Mouse (Mus musculus): Measurements from ENCODE around the gene Tmem50a. TPM values are rescaled to one million over a fixed set of nuclear protein-coding genes. Genes with fewer than 3 reads are reported as not detected.
A peak's percentile ranks its signal among the peaks of the same experiment; 100 is the strongest.

The Tmem50a gene
- polyA plus RNA-seq, 1 experiment from 2014 or later = 188 TPM

- Histone ChIP-seq H3K9ac (ENCODE audit: low read length) (peak overlapping the region; percentile 57), H3K4me3 (ENCODE audit: low read length) (peak overlapping the region; percentile 40), H3K9me3 (ENCODE audit: control insufficient read depth, low read length) (no peaks in the 10 kb centered on the region), H3K27me3 (ENCODE audit: control insufficient read depth, insufficient read depth, low read depth, low read length) (no peaks in the 10 kb centered on the region), H3K36me3 (ENCODE audit: control insufficient read depth, insufficient read depth, low read length) (peaks cover 32% of the 10 kb centered on the region), H3K4me1 (replicated peaks; ENCODE audit: control insufficient read depth, insufficient read depth, low read length) (peaks cover 13% of the 10 kb centered on the region), H3K4me2 (ENCODE audit: low read depth, low read length) (peak overlapping the region; percentile 67), H3K27ac (ENCODE audit: low read length) (0 out of 2 replicates have a peak overlapping the region, but pooled peaks have one; percentile 12)
- ATAC-seq (ENCODE audit: low read depth) = no peak
- WGBS = 66% methylated on average over 8 of the region's 8 CpGs
These were observed 10.4 kb upstream of the Tmem50a start for GRCm38 (mm10) chr4:134925206-134925605.

- ATAC-seq (ENCODE audit: low read depth) = peak; percentile 30
- H3K4me1 ChIP-seq (replicated peaks; ENCODE audit: control insufficient read depth, insufficient read depth, low read length) = peaks cover 11% of the 10 kb centered on the region
- H3K27ac ChIP-seq (ENCODE audit: low read length) = peak overlapping the region; percentile 96
- peak overlapping the region; percentile 96 for H3K4me3 ChIP-seq (ENCODE audit: low read length)
- no peaks in the 10 kb centered on the region for H3K27me3 ChIP-seq (ENCODE audit: control insufficient read depth, insufficient read depth, low read depth, low read length)
- peak overlapping the region; percentile 98 for H3K9ac ChIP-seq (ENCODE audit: low read length)
- H3K4me2 ChIP-seq (ENCODE audit: low read depth, low read length) = peak overlapping the region; percentile 67
- H3K9me3 ChIP-seq (ENCODE audit: control insufficient read depth, low read length) = no peaks in the 10 kb centered on the region
- WGBS = under 1% methylated on average over 73 of the region's 75 CpGs
- peaks cover 32% of the 10 kb centered on the region for H3K36me3 ChIP-seq (ENCODE audit: control insufficient read depth, insufficient read depth, low read length)
These were observed 9.4 kb upstream of the Tmem50a start for GRCm38 (mm10) chr4:134924019-134924741.

- under 1% methylated on average over 64 of the region's 64 CpGs for WGBS
- ATAC-seq (ENCODE audit: low read depth) = peak; percentile 95
- Histone ChIP-seq H3K27ac (ENCODE audit: low read length) (peak within 1 kb of the TSS; percentile 96), H3K4me2 (ENCODE audit: low read depth, low read length) (peak within 1 kb of the TSS; percentile 68), H3K9ac (ENCODE audit: low read length) (peak within 1 kb of the TSS; percentile 98), H3K9me3 (ENCODE audit: control insufficient read depth, low read length) (no peaks in the 10 kb centered on the region), H3K4me3 (ENCODE audit: low read length) (peak within 1 kb of the TSS; percentile 96), H3K4me1 (replicated peaks; ENCODE audit: control insufficient read depth, insufficient read depth, low read length) (peaks cover 11% of the 10 kb centered on the region), H3K36me3 (ENCODE audit: control insufficient read depth, insufficient read depth, low read length) (peaks cover 31% of the 10 kb centered on the region), H3K27me3 (ENCODE audit: control insufficient read depth, insufficient read depth, low read depth, low read length) (no peaks in the 10 kb centered on the region)
These were observed 8.6 kb upstream of the Tmem50a start, which contains the start of gene Rsrp1 for GRCm38 (mm10) chr4:134923258-134924018. Gene Rsrp1, plus strand, starts transcription at chr4:134923592.

GRCm38 (mm10) chr4:134922925-134923244 lies 8.1 kb upstream of the Tmem50a start:
- H3K36me3 ChIP-seq (ENCODE audit: control insufficient read depth, insufficient read depth, low read length) = peaks cover 26% of the 10 kb centered on the region
- peak overlapping the region; percentile 88 for H3K27ac ChIP-seq (ENCODE audit: low read length)
- no peaks in the 10 kb centered on the region for H3K27me3 ChIP-seq (ENCODE audit: control insufficient read depth, insufficient read depth, low read depth, low read length)
- 0% methylated on average over 13 of the region's 13 CpGs for WGBS
- H3K9ac ChIP-seq (ENCODE audit: low read length) = peak overlapping the region; percentile 71
- no peaks in the 10 kb centered on the region for H3K9me3 ChIP-seq (ENCODE audit: control insufficient read depth, low read length)
- H3K4me3 ChIP-seq (ENCODE audit: low read length) = peak overlapping the region; percentile 96
- H3K4me1 ChIP-seq (replicated peaks; ENCODE audit: control insufficient read depth, insufficient read depth, low read length) = peaks cover 11% of the 10 kb centered on the region
- peak; percentile 65 for ATAC-seq (ENCODE audit: low read depth)
- peak overlapping the region; percentile 68 for H3K4me2 ChIP-seq (ENCODE audit: low read depth, low read length)

- 54% methylated on average over 10 of the region's 10 CpGs for WGBS
- H3K9me3 ChIP-seq (ENCODE audit: control insufficient read depth, low read length) = no peaks in the 10 kb centered on the region
These were observed 7.5 kb upstream of the Tmem50a start for GRCm38 (mm10) chr4:134922111-134922924.

DNA sequence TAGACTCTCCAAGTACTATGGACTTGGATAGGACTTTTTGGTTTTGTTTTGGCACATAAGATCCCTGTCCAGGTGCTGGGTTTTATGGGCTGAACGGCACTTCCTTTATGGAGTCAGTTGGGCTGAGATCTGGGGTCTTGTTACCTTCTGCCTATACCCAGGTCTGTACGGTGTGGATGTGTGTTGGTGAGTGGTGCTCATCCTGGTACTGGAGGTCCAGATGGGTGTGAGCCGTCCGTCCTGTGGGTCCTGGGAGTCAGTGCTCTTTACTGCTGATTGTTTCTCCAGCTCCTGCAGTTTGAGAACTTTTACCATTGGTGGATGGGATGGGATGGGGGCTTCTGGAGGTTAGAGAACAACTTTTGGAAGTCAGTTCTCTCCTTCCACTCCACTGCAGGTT lies 6.9 kb upstream of the Tmem50a start:
- Histone ChIP-seq H3K4me3 (ENCODE audit: low read length) (no peak overlapping the region), H3K27ac (ENCODE audit: low read length) (no peak overlapping the region), H3K9ac (ENCODE audit: low read length) (no peak overlapping the region), H3K4me2 (ENCODE audit: low read depth, low read length) (no peak overlapping the region), H3K4me1 (replicated peaks; ENCODE audit: control insufficient read depth, insufficient read depth, low read length) (peaks cover 11% of the 10 kb centered on the region), H3K36me3 (ENCODE audit: control insufficient read depth, insufficient read depth, low read length) (peaks cover 15% of the 10 kb centered on the region), H3K9me3 (ENCODE audit: control insufficient read depth, low read length) (no peaks in the 10 kb centered on the region), H3K27me3 (ENCODE audit: control insufficient read depth, insufficient read depth, low read depth, low read length) (no peaks in the 10 kb centered on the region)
- 95% methylated on average over 4 of the region's 4 CpGs for WGBS
- no peak for ATAC-seq (ENCODE audit: low read depth)

More at GRCm38 (mm10) chr4:134922111-134922924, 7.5 kb upstream of the Tmem50a start:
- Histone ChIP-seq H3K9ac (ENCODE audit: low read length) (peak overlapping the region; percentile 71), H3K27me3 (ENCODE audit: control insufficient read depth, insufficient read depth, low read depth, low read length) (no peaks in the 10 kb centered on the region), H3K4me1 (replicated peaks; ENCODE audit: control insufficient read depth, insufficient read depth, low read length) (peaks cover 11% of the 10 kb centered on the region), H3K27ac (ENCODE audit: low read length) (peak overlapping the region; percentile 88), H3K4me3 (ENCODE audit: low read length) (peak overlapping the region; percentile 96), H3K36me3 (ENCODE audit: control insufficient read depth, insufficient read depth, low read length) (peaks cover 20% of the 10 kb centered on the region), H3K4me2 (ENCODE audit: low read depth, low read length) (peak overlapping the region; percentile 68)
- ATAC-seq (ENCODE audit: low read depth) = no peak

DNA sequence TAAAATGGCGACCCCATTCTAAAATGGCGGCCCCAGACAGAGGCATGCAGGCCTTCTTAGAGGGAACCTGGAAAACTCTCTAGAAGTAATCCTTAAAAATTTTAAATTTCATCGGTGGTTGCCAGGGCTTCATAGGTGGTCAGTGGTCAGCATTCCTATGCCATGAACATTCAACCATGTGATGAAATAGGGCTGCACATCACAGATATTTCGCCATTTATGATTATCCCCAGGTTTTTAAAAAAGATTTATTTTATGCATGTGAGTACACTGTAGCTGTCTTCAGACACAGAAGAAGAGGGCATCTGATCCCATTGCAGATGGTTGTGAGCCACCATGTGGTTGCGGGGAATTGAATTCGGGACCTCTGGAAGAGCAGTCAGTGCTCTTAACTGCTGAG lies 5.8 kb upstream of the Tmem50a start:
- Histone ChIP-seq H3K36me3 (ENCODE audit: control insufficient read depth, insufficient read depth, low read length) (peaks cover 6% of the 10 kb centered on the region), H3K27ac (ENCODE audit: low read length) (no peak overlapping the region), H3K4me3 (ENCODE audit: low read length) (no peak overlapping the region), H3K4me2 (ENCODE audit: low read depth, low read length) (no peak overlapping the region), H3K27me3 (ENCODE audit: control insufficient read depth, insufficient read depth, low read depth, low read length) (no peaks in the 10 kb centered on the region), H3K4me1 (replicated peaks; ENCODE audit: control insufficient read depth, insufficient read depth, low read length) (peaks cover 6% of the 10 kb centered on the region), H3K9me3 (ENCODE audit: control insufficient read depth, low read length) (no peaks in the 10 kb centered on the region), H3K9ac (ENCODE audit: low read length) (no peak overlapping the region)
- no peak for ATAC-seq (ENCODE audit: low read depth)
- 94% methylated on average over 6 of the region's 6 CpGs for WGBS

GRCm38 (mm10) chr4:134919733-134920540 lies 5.1 kb upstream of the Tmem50a start:
- no peak overlapping the region for H3K9ac ChIP-seq (ENCODE audit: low read length)
- H3K36me3 ChIP-seq (ENCODE audit: control insufficient read depth, insufficient read depth, low read length) = no peaks in the 10 kb centered on the region
- no peak for ATAC-seq (ENCODE audit: low read depth)
- no peak overlapping the region for H3K4me2 ChIP-seq (ENCODE audit: low read depth, low read length)
- WGBS = 41% methylated on average over 12 of the region's 12 CpGs
- H3K27me3 ChIP-seq (ENCODE audit: control insufficient read depth, insufficient read depth, low read depth, low read length) = no peaks in the 10 kb centered on the region
- H3K9me3 ChIP-seq (ENCODE audit: control insufficient read depth, low read length) = no peaks in the 10 kb centered on the region
- H3K4me1 ChIP-seq (replicated peaks; ENCODE audit: control insufficient read depth, insufficient read depth, low read length) = peaks cover 2% of the 10 kb centered on the region; the same call in 1 of the 2 replicates
- no peak overlapping the region for H3K27ac ChIP-seq (ENCODE audit: low read length)
- no peak overlapping the region for H3K4me3 ChIP-seq (ENCODE audit: low read length)

Measured in lung, embryonic 16.5 days (tissue).